Mouse (Mus musculus) kidney, embryonic 16.5 days (tissue): ENCODE data around the gene Casr. TPM values are rescaled to one million over a fixed set of nuclear protein-coding genes. Genes with fewer than 3 reads are reported as not detected.

Source experiments
- ATAC-seq: fragments of 200-750 bp; cut with Nextera tagmentation; 2 replicates; pipeline ENCODE4 v1.8.0; 2017; ENCODE audit warnings: moderate TSS enrichment; ENCODE audit not compliant: low FRiP score, low TSS enrichment
- H3K27ac ChIP-seq: fragments of 300-500 bp; sonication (generic); 2 replicates; pipeline ENCODE4 v1.5.1; 2014; ENCODE audit warnings: low read length
- H3K27me3 ChIP-seq: fragments of 300-500 bp; sonication (generic); 2 replicates; pipeline ENCODE4 v1.6.1; 2014; ENCODE audit warnings: low read length, control low read depth, mixed read lengths; ENCODE audit not compliant: insufficient read depth
- H3K36me3 ChIP-seq: fragments of 300-500 bp; sonication (generic); 2 replicates; pipeline ENCODE4 v1.6.1; 2014; ENCODE audit warnings: low read length, control low read depth, mixed read lengths; ENCODE audit not compliant: insufficient read depth
- H3K4me1 ChIP-seq: fragments of 300-500 bp; sonication (generic); 2 replicates; pipeline ENCODE4 v1.6.1; 2014; ENCODE audit warnings: low read length, control low read depth, mixed read lengths; ENCODE audit not compliant: insufficient read depth
- H3K4me2 ChIP-seq: fragments of 300-500 bp; sonication (generic); replicated peaks from 2 replicates; pipeline ENCODE4 v1.6.1; 2014; ENCODE audit warnings: low read depth, low read length
- H3K4me3 ChIP-seq: fragments of 300-500 bp; sonication (generic); 2 replicates; pipeline ENCODE4 v1.5.1; 2014; ENCODE audit warnings: mild to moderate bottlenecking, low read length
- H3K9ac ChIP-seq: fragments of 300-500 bp; sonication (generic); replicated peaks from 2 replicates; pipeline ENCODE4 v1.6.1; 2014; ENCODE audit warnings: low read length
- H3K9me3 ChIP-seq: fragments of 300-500 bp; sonication (generic); 2 replicates; pipeline ENCODE4 v1.6.1; 2016; ENCODE audit warnings: low read length, control low read depth
- WGBS: fragments of 180-500 bp; shearing (Covaris S2); extraction: QIAGEN DNeasy Blood & Tissue Kit; methylation state at CpG from one replicate; pipeline ENCODE4 v1.1.7; 2014; 5-methylcytosine and 5-hydroxymethylcytosine counted together
- polyA plus RNA-seq: library from polyadenylated mRNA; unstranded; fragments of >200 nt; fragmentation: Nextera tagmentation; extraction: Ambion mirVana; gene quantifications from 2 replicates; pipeline ENCODE4 v1.2.1, GENCODE M21; 2015

Casr gene
- polyA plus RNA-seq, 1 experiment from 2014 or later = 1.3 TPM

GRCm38 (mm10) chr16:36465436-36465835, 96.5 kb downstream of the Casr start:
- H3K4me2 ChIP-seq = no peak overlapping the region
- no peak for ATAC-seq
- no peak overlapping the region for H3K9ac ChIP-seq
- 0 out of 2 replicates have a peak, but pooled peaks cover 4% of the 10 kb centered on the region for H3K9me3 ChIP-seq
- 76% methylated on average over 3 of the region's 3 CpGs for WGBS
- no peaks in the 10 kb centered on the region for H3K4me1 ChIP-seq
- H3K27me3 ChIP-seq = no peaks in the 10 kb centered on the region
- H3K4me3 ChIP-seq = no peak overlapping the region
- no peaks in the 10 kb centered on the region for H3K36me3 ChIP-seq
- no peak overlapping the region for H3K27ac ChIP-seq

DNA sequence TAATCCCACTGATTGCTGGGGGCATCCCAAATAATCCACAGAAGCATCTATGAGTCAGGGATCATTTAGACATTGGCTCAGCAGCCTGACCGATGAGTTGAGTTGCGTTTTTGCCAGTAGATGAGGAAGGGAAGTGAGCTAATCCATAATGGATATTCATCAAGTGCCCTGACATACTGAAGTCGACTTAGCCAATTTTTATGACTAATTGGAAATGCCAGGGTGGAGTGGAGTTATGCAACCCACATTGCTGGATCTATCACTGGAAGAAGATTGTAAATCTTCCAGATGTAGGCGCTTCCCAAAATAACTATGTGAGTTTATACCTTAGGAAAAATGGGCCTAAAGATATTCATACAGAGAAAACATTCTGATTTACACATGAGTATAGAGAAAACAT, 97.9 kb downstream of the Casr start:
- Histone ChIP-seq H3K4me3 (no peak overlapping the region), H3K9me3 (0 out of 2 replicates have a peak, but pooled peaks cover 3% of the 10 kb centered on the region), H3K4me1 (no peaks in the 10 kb centered on the region), H3K27me3 (no peaks in the 10 kb centered on the region), H3K4me2 (no peak overlapping the region), H3K9ac (no peak overlapping the region), H3K36me3 (no peaks in the 10 kb centered on the region), H3K27ac (no peak overlapping the region)
- no peak for ATAC-seq
- WGBS = 75% methylated on average over 4 of the region's 4 CpGs

- Histone ChIP-seq H3K9ac (no peak overlapping the region), H3K4me3 (no peak overlapping the region), H3K4me2 (no peak overlapping the region), H3K9me3 (no peaks in the 10 kb centered on the region), H3K36me3 (no peaks in the 10 kb centered on the region), H3K4me1 (no peaks in the 10 kb centered on the region), H3K27me3 (no peaks in the 10 kb centered on the region), H3K27ac (no peak overlapping the region)
- WGBS = 26% methylated on average over 2 of the region's 2 CpGs
- ATAC-seq = no peak
Measured at GRCm38 (mm10) chr16:36460426-36460825, 101.5 kb downstream of the Casr start.

DNA sequence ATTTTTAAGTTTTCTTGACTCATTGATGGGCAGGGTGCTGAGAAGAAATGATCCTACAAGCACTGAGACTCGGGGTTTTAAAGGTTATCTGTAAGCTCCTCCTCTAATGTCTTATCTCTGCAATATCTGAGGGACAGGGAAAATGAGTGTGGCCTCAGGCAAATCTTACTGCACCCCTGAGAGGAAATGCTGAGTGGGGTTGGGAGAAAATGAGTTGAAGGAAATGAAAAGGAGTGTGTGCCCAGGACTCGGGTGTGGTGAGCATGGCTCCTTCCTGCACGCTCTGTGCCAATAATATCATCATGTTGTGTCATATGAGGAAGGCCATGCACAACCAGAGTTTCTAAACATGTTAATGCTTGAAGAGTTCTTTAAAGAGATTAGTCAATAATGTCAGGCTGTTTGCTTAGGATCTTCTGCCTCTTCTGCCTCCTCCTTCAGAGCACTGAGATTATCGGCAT, 106.6 kb downstream of the Casr start, which contains the start of gene Stfa3:
Gene Stfa3 (minus strand): TSS at position 51 of the 461 bp plus-strand sequence.
- no peak for ATAC-seq
- WGBS = 75% methylated on average over 4 of the region's 4 CpGs
- Histone ChIP-seq H3K4me1 (no peaks in the 10 kb centered on the region), H3K4me3 (no peak within 1 kb of the TSS), H3K4me2 (no peak within 1 kb of the TSS), H3K27ac (no peak within 1 kb of the TSS), H3K9me3 (no peaks in the 10 kb centered on the region), H3K36me3 (no peaks in the 10 kb centered on the region), H3K27me3 (no peaks in the 10 kb centered on the region), H3K9ac (no peak within 1 kb of the TSS)

Other genes starting within 250 kb of the Casr start
- gene BC117090, start 227.8 kb downstream of the Casr start, polyA plus RNA-seq = not detected in 2 replicates
- gene BC100530, start 194.4 kb downstream of the Casr start, polyA plus RNA-seq = 2.3 and 3.2 TPM in 2 replicates
- 0.39 and 1.0 TPM in 2 replicates for gene Stfa2, start 153.7 kb downstream of the Casr start, polyA plus RNA-seq
- gene Stfa3, start 106.7 kb downstream of the Casr start, polyA plus RNA-seq = 0.85 and 0.91 TPM in 2 replicates
- 1.1 and 2.2 TPM in 2 replicates for gene Cd86, start 103.9 kb upstream of the Casr start, polyA plus RNA-seq
- gene Ildr1, start 131.8 kb upstream of the Casr start, polyA plus RNA-seq = 8.8 and 9.6 TPM in 2 replicates
- 21.7 and 28.5 TPM in 2 replicates for gene Slc15a2, start 222.8 kb upstream of the Casr start, polyA plus RNA-seq